Mouse (Mus musculus): ENCODE results near the gene Stac3.

- no peak for TF ChIP-seq ZC3H11A (IDR thresholded peaks at IDR 0.05; ENCODE audit: low read depth, low read length)
- peak; percentile 58; the same call in 1 of the 2 replicates for TF ChIP-seq POLR2A (IDR thresholded peaks at IDR 0.05; ENCODE audit: low read depth, low read length)
- TF ChIP-seq BHLHE40 (IDR thresholded peaks at IDR 0.05; ENCODE audit: low read depth, low read length), result peak; percentile 72
- TF ChIP-seq EP300 (IDR thresholded peaks at IDR 0.05; ENCODE audit: low read length), result no peak; the same call in 1 of the 2 replicates
- no peak for TF ChIP-seq KAT2A (IDR thresholded peaks at IDR 0.05; ENCODE audit: insufficient replicate concordance, low read length)
Measured at GRCm38 (mm10) chr10:127511634-127512306, 10.3 kb downstream of the Stac3 start.
